Mouse (Mus musculus): ENCODE data around the gene Il1rap. TPM values are rescaled to one million over a fixed set of nuclear protein-coding genes. Genes with fewer than 3 reads are reported as not detected.

Il1rap gene
- polyA plus RNA-seq, 1 experiment from 2014 or later: 3.9 TPM

DNA sequence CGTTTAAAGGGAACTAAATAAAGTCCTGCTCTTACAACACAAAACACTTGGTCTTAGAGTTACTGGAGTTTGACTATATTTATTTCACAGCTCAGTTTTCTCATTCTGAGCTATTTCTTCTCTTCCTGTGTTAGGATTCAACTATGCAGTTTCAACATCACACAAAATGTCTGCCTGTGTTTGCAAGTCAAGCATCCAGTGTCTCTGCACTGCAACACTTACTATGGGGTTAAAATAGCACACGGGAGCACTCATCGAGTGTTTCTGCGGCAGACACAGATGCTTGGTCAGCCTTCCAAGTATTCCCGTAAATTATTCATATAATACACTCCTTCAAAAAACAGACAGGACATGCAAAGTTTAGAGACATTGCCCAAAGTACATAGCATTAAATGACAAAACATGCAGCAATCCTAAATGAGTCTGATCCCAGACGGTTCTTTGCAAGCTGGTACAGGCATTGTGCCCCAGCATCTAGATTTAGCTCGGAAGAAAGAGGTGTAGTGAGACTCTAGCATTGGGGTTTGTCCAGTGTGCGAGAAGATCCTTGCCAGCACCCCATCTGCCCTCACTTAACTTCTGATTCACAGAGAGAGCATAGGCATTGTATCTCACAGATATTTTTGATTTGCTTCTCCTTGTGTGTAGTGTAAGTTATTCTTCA is 119.1 kb downstream of the Il1rap start:
- Histone ChIP-seq H3K9me3 (replicated peaks; ENCODE audit: control insufficient read depth, low read length) (no peaks in the 10 kb centered on the region), H3K4me3 (ENCODE audit: low read length) (no peak overlapping the region), H3K9ac (ENCODE audit: low read length) (no peak overlapping the region), H3K4me2 (ENCODE audit: low read depth, low read length) (no peak overlapping the region), H3K27me3 (ENCODE audit: control insufficient read depth, insufficient read depth, low read length) (no peaks in the 10 kb centered on the region), H3K27ac (ENCODE audit: low read length) (no peak overlapping the region), H3K4me1 (ENCODE audit: control insufficient read depth, insufficient read depth, low read length) (no peaks in the 10 kb centered on the region), H3K36me3 (ENCODE audit: control insufficient read depth, insufficient read depth) (no peaks in the 10 kb centered on the region)
- 68% methylated on average over 8 of the region's 8 CpGs for WGBS
- no peak for ATAC-seq (replicated peaks; ENCODE audit: extremely low read depth, insufficient read depth, low FRiP score)

DNA sequence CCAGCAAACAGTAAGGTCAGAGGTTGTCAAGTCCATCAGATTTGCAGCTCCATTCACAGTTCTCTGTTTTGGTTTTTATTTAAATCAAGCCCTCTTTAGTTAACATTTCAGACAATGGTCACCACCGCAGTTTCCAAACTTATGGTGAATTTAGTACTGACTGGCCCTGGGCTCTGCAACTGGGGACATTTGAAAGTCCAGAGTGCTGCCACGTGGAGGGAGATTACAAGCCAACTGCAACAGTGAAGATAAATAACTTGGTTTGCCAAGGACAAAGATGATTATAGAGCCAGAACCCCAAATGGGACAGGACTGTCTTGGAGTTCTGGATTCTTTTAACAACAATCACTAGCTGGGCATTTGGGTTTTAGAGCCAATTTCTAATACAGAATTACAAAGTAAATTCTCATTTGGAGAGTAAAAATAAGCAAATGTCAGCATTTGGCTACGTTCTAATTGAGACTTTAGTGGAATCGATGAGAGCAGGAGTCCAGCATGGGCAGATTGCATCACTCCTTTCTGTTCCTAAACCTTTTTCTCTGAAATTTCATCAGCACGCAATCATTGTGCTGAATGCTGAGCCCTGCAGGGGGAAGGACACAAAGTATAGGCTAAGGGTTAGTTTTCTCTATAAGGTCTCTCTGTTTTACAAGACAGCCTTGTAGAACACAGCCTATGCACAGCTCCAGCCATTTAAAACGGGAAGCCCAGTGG is 124.3 kb downstream of the Il1rap start:
- H3K4me1 ChIP-seq (ENCODE audit: control insufficient read depth, insufficient read depth, low read length): no peaks in the 10 kb centered on the region
- H3K27ac ChIP-seq (ENCODE audit: low read length): no peak overlapping the region
- no peak overlapping the region for H3K4me2 ChIP-seq (ENCODE audit: low read depth, low read length)
- ATAC-seq (replicated peaks; ENCODE audit: extremely low read depth, insufficient read depth, low FRiP score): no peak
- no peaks in the 10 kb centered on the region for H3K9me3 ChIP-seq (replicated peaks; ENCODE audit: control insufficient read depth, low read length)
- no peaks in the 10 kb centered on the region for H3K36me3 ChIP-seq (ENCODE audit: control insufficient read depth, insufficient read depth)
- no peak overlapping the region for H3K9ac ChIP-seq (ENCODE audit: low read length)
- no peak overlapping the region for H3K4me3 ChIP-seq (ENCODE audit: low read length)
- no peaks in the 10 kb centered on the region for H3K27me3 ChIP-seq (ENCODE audit: control insufficient read depth, insufficient read depth, low read length)
- WGBS: 68% methylated on average over 6 of the region's 6 CpGs

DNA sequence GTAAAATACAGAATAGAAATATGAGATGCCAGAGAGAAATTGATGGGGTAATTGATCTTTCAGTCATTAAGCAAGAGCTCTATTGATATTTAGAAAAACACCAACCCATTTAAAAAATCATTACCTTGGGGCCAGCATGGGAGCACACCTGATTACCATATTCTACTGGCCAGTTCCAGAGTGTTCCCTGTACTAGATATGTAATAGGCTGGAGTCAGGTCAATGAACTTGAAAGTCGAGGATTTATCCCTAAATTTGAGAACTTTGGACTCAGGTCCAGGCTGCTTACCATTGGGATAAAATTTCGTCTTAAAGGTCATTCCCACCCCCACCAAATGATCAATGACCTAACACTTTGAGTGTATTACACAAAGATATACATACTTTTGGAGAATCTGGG is 125.0 kb downstream of the Il1rap start:
- Histone ChIP-seq H3K27me3 (ENCODE audit: control insufficient read depth, insufficient read depth, low read length) (no peaks in the 10 kb centered on the region), H3K9me3 (replicated peaks; ENCODE audit: control insufficient read depth, low read length) (no peaks in the 10 kb centered on the region), H3K9ac (ENCODE audit: low read length) (no peak overlapping the region), H3K36me3 (ENCODE audit: control insufficient read depth, insufficient read depth) (no peaks in the 10 kb centered on the region), H3K4me1 (ENCODE audit: control insufficient read depth, insufficient read depth, low read length) (no peaks in the 10 kb centered on the region), H3K4me2 (ENCODE audit: low read depth, low read length) (no peak overlapping the region), H3K27ac (ENCODE audit: low read length) (no peak overlapping the region), H3K4me3 (ENCODE audit: low read length) (no peak overlapping the region)
- no peak for ATAC-seq (replicated peaks; ENCODE audit: extremely low read depth, insufficient read depth, low FRiP score)
- 61% methylated on average over 2 of the region's 2 CpGs for WGBS

DNA sequence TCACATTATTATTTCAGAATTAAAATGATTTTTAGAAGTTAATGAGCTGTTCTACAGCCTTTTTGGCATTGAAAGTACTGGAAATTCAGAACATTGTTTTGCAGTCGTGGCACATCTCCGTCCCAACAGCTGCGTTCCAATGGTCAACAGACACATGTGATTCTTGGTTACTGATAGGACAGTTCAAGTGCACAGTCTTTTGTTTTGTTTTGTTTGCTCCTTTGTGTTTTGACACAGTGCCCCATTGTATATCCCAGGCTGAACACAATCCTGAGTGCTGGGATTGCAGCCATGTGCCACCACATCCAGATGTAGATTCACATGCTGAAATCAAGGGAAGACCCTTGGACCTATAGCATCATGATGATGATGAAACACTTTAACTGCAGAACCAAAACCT is 129.4 kb downstream of the Il1rap start:
- Histone ChIP-seq H3K36me3 (ENCODE audit: control insufficient read depth, insufficient read depth) (no peaks in the 10 kb centered on the region), H3K9me3 (replicated peaks; ENCODE audit: control insufficient read depth, low read length) (no peaks in the 10 kb centered on the region), H3K27ac (ENCODE audit: low read length) (no peak overlapping the region), H3K4me2 (ENCODE audit: low read depth, low read length) (no peak overlapping the region), H3K27me3 (ENCODE audit: control insufficient read depth, insufficient read depth, low read length) (no peaks in the 10 kb centered on the region), H3K9ac (ENCODE audit: low read length) (no peak overlapping the region), H3K4me3 (ENCODE audit: low read length) (no peak overlapping the region), H3K4me1 (ENCODE audit: control insufficient read depth, insufficient read depth, low read length) (no peaks in the 10 kb centered on the region)
- ATAC-seq (replicated peaks; ENCODE audit: extremely low read depth, insufficient read depth, low FRiP score): no peak
- 89% methylated on average over 3 of the region's 3 CpGs for WGBS

DNA sequence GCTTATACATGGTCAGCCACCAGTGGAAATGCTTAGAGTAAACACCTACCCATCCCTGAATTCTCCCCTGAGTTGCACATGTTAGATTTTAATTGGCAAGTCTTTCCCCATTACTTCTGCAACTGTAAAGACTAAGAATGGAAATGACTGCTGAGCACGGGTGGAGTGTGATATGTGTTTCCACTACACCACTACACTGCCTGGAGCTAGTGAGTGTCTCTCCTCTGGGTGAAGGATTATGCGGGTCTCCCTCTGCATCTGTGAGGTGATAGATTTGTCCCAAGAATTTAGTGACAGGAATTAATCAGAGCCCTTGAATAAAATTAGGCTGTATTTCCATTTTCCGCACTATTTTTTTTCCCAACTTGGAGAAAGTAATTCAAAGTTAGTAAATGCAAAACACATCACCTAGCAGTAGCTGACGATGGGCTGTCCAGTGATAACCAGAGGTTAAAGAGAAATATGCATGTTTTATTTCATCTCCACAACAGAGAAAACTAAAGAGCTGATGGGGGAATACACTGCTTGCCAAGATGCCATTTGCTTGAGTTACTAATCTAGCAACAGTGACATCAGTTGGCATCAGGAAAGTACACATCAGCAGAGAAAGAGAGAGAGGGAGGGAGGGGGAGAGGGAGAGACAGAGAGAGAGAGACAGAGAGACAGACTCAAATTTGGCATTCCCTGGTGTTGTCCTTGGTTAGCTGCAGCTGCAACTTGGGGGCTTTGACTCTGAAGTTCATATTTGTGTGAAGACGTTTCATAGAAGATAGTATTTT is 132.2 kb downstream of the Il1rap start:
- Histone ChIP-seq H3K27ac (ENCODE audit: low read length) (no peak overlapping the region), H3K36me3 (ENCODE audit: control insufficient read depth, insufficient read depth) (no peaks in the 10 kb centered on the region)
- ATAC-seq (replicated peaks; ENCODE audit: extremely low read depth, insufficient read depth, low FRiP score): no peak

DNA sequence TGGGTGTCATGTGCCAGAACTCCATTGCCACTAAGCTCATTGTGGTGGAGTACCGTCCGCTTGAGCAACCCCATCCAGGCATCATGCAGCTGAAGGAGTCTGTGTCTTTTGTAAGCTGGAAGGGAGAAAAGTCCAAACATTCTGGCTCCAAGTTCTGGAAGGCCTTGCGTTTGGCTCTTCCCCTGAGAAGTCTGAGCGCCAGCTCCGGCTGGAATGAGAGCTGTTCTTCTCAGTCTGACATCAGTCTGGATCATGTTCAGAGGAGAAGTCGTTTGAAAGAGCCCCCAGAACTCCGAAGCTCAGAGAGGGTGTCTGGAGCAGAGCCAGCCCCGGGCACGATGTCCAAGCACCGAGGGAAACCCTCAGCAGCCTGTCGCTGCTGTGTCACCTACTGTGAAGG is 141.0 kb downstream of the Il1rap start:
- H3K4me1 ChIP-seq (ENCODE audit: control insufficient read depth, insufficient read depth, low read length): 0 out of 2 replicates have a peak, but pooled peaks cover 2% of the 10 kb centered on the region
- H3K4me2 ChIP-seq (ENCODE audit: low read depth, low read length): no peak overlapping the region
- H3K36me3 ChIP-seq (ENCODE audit: control insufficient read depth, insufficient read depth): no peaks in the 10 kb centered on the region
- no peak for ATAC-seq (replicated peaks; ENCODE audit: extremely low read depth, insufficient read depth, low FRiP score)
- H3K27ac ChIP-seq (ENCODE audit: low read length): no peak overlapping the region
- H3K9me3 ChIP-seq (replicated peaks; ENCODE audit: control insufficient read depth, low read length): no peaks in the 10 kb centered on the region
- H3K27me3 ChIP-seq (ENCODE audit: control insufficient read depth, insufficient read depth, low read length): no peaks in the 10 kb centered on the region
- H3K9ac ChIP-seq (ENCODE audit: low read length): no peak overlapping the region
- WGBS: 66% methylated on average over 11 of the region's 11 CpGs
- H3K4me3 ChIP-seq (ENCODE audit: low read length): no peak overlapping the region

More for the DNA sequence above, 132.2 kb downstream of the Il1rap start:
- no peaks in the 10 kb centered on the region for H3K4me1 ChIP-seq (ENCODE audit: control insufficient read depth, insufficient read depth, low read length)
- H3K9me3 ChIP-seq (replicated peaks; ENCODE audit: control insufficient read depth, low read length): no peaks in the 10 kb centered on the region
- WGBS: 67% methylated on average over 5 of the region's 5 CpGs
- no peak overlapping the region for H3K4me3 ChIP-seq (ENCODE audit: low read length)
- no peak overlapping the region for H3K9ac ChIP-seq (ENCODE audit: low read length)
- no peaks in the 10 kb centered on the region for H3K27me3 ChIP-seq (ENCODE audit: control insufficient read depth, insufficient read depth, low read length)
- no peak overlapping the region for H3K4me2 ChIP-seq (ENCODE audit: low read depth, low read length)

DNA sequence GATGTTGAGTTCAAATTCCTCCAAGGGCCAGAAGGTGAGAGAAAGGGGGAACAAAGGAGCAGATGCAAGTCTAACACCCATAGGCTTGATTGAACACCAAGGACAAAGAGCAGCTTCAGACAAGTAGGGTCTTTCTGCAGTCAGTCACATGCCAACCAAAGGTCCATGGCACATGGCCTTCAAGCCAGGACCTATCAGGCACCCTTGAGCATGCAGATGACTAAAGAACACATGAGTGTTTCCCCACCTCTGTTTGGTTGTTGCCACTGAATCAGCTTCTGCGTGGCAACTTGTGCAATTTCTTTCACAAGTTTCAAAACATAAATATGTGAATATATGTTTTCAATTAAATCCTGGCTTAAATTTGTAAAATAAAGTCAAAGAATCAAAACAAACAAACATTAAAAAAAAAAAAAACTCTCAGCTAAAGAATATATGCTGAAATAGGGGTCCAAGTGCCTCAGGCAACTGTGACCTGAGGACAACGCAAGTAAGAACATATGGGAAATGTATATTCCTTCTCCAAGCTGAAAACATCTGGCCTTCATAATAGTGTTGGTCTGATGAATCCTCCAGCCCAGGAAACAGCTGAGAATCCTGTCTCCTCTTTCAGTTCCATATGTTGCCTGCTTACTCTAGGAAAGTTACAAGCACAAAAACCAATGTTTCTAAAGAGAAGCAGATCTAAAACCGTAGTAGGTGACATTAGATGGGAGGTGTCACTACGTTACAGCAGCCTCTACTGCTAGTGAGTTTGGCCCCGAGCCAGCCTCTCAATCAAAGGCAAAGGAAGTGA is 142.6 kb downstream of the Il1rap start:
- ATAC-seq (replicated peaks; ENCODE audit: extremely low read depth, insufficient read depth, low FRiP score): no peak
- H3K4me3 ChIP-seq (ENCODE audit: low read length): no peak overlapping the region
- no peaks in the 10 kb centered on the region for H3K27me3 ChIP-seq (ENCODE audit: control insufficient read depth, insufficient read depth, low read length)
- 46% methylated on average over 5 of the region's 5 CpGs for WGBS
- 0 out of 2 replicates have a peak, but pooled peaks cover 2% of the 10 kb centered on the region for H3K4me1 ChIP-seq (ENCODE audit: control insufficient read depth, insufficient read depth, low read length)
- no peak overlapping the region for H3K27ac ChIP-seq (ENCODE audit: low read length)
- H3K9ac ChIP-seq (ENCODE audit: low read length): no peak overlapping the region
- H3K36me3 ChIP-seq (ENCODE audit: control insufficient read depth, insufficient read depth): no peaks in the 10 kb centered on the region
- H3K9me3 ChIP-seq (replicated peaks; ENCODE audit: control insufficient read depth, low read length): no peaks in the 10 kb centered on the region
- no peak overlapping the region for H3K4me2 ChIP-seq (ENCODE audit: low read depth, low read length)

DNA sequence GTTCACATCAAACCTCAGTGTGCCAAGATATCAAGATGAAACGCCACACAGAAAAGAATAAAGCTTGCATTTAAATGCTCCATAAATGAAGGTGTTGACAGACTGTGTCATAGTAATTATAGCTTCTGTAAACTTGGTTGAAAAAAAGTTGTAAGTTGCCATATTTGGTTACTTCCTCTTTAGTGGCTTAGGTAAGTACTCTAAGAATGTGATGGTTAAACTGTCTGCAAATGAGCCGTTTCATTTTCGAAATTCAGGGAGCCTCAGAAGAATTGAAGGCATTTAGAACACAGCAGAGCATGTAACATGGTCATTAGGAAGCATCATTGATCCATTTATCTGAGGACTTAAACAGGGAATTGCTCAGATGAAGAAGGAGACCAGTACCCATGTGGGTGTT is 146.6 kb downstream of the Il1rap start:
- no peaks in the 10 kb centered on the region for H3K36me3 ChIP-seq (ENCODE audit: control insufficient read depth, insufficient read depth)
- H3K9me3 ChIP-seq (replicated peaks; ENCODE audit: control insufficient read depth, low read length): no peaks in the 10 kb centered on the region
- H3K4me1 ChIP-seq (ENCODE audit: control insufficient read depth, insufficient read depth, low read length): 0 out of 2 replicates have a peak, but pooled peaks cover 2% of the 10 kb centered on the region
- WGBS: 53% methylated on average over 3 of the region's 3 CpGs
- H3K27ac ChIP-seq (ENCODE audit: low read length): no peak overlapping the region
- no peak overlapping the region for H3K4me2 ChIP-seq (ENCODE audit: low read depth, low read length)
- H3K27me3 ChIP-seq (ENCODE audit: control insufficient read depth, insufficient read depth, low read length): no peaks in the 10 kb centered on the region
- no peak overlapping the region for H3K4me3 ChIP-seq (ENCODE audit: low read length)
- no peak overlapping the region for H3K9ac ChIP-seq (ENCODE audit: low read length)
- no peak for ATAC-seq (replicated peaks; ENCODE audit: extremely low read depth, insufficient read depth, low FRiP score)
